Mouse (Mus musculus) C2C12 (cell line): ENCODE measurements around the gene Anks1b. TPM values are rescaled to one million over a fixed set of nuclear protein-coding genes. Genes with fewer than 3 reads are reported as not detected.

ENCODE experiments used
- H3K27me3 ChIP-seq: one replicate; pipeline ENCODE4 v1.6.1; 2011; ENCODE audit not compliant: control insufficient read depth, insufficient read depth, insufficient read length
- H3K36me3 ChIP-seq: one replicate; pipeline ENCODE4 v1.6.1; 2011; ENCODE audit not compliant: control insufficient read depth, insufficient read depth
- H3K4me3 ChIP-seq: one replicate; pipeline ENCODE4 v1.5.1; 2011; ENCODE audit warnings: mild to moderate bottlenecking, control low read depth; ENCODE audit not compliant: poor library complexity, insufficient read depth, severe bottlenecking
- H3K79me2 ChIP-seq: one replicate; pipeline ENCODE4 v1.6.1; 2011; ENCODE audit not compliant: control insufficient read depth, insufficient read depth
- H3K79me3 ChIP-seq: one replicate; pipeline ENCODE4 v1.6.1; 2011; ENCODE audit warnings: low read depth, control low read depth
- H3ac ChIP-seq: one replicate; pipeline ENCODE3; 2011; ENCODE audit warnings: low read depth; ENCODE audit not compliant: control insufficient read depth, insufficient read length
- CEBPB ChIP-seq: IDR thresholded peaks from one replicate; pipeline ENCODE4 v1.6.1; 2011; ENCODE audit warnings: low read depth, mild to moderate bottlenecking, control low read depth, moderate library complexity
- CTCF ChIP-seq: IDR thresholded peaks from one replicate; pipeline ENCODE4 v1.5.1; 2011; ENCODE audit not compliant: control insufficient read depth, insufficient read depth, insufficient read length
- FOSL1 ChIP-seq: IDR thresholded peaks from one replicate; pipeline ENCODE4 v1.8.0; 2011; ENCODE audit warnings: mild to moderate bottlenecking, low read length; ENCODE audit not compliant: poor library complexity, insufficient read depth, severe bottlenecking
- MAX ChIP-seq: IDR thresholded peaks from one replicate; pipeline ENCODE4 v1.6.1; 2011; ENCODE audit warnings: mild to moderate bottlenecking, control low read depth
- MYOD1 ChIP-seq: IDR thresholded peaks from one replicate; pipeline ENCODE4 v1.6.1; 2011; ENCODE audit warnings: low read depth; ENCODE audit not compliant: control insufficient read depth, insufficient read length
- MYOG ChIP-seq: IDR thresholded peaks from one replicate; pipeline ENCODE4 v1.6.1; 2011; ENCODE audit not compliant: control insufficient read depth, insufficient read length; ENCODE audit errors: extremely low read depth
- USF1 ChIP-seq: IDR thresholded peaks from one replicate; pipeline ENCODE4 v1.6.1; 2011; ENCODE audit warnings: low read depth, mild to moderate bottlenecking, control low read depth, moderate library complexity
- polyA plus RNA-seq: library from polyadenylated mRNA; unstranded; fragments of >200 nt; fragmentation: generic; extraction: Trizol; gene quantifications from one replicate; pipeline ENCODE4 v1.2.1, GENCODE M21; 2012; ENCODE audit warnings: missing spikeins

Anks1b gene
- polyA plus RNA-seq, 1 experiment, result 0.27 TPM

DNA sequence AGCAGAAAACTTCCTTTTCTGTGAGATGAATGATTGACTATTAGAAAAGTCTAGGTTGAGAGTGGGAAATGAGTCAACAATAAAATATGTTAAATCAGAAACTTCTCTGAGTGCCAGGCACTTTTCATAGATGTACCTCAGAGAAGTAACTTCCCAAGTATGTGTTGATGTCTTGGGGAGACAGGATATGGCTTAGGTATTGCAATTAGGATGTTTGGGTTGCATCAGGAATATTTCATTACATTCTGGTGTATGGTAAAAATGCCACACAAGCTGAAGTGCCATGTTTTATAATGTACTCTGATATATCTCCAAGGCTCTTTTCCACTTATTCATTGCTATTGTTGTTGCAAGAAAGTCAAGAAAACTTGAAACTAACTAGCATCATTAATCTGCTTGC lies 267.6 kb downstream of the Anks1b start:
- H3K79me2 ChIP-seq, result no peaks in the 10 kb centered on the region

DNA sequence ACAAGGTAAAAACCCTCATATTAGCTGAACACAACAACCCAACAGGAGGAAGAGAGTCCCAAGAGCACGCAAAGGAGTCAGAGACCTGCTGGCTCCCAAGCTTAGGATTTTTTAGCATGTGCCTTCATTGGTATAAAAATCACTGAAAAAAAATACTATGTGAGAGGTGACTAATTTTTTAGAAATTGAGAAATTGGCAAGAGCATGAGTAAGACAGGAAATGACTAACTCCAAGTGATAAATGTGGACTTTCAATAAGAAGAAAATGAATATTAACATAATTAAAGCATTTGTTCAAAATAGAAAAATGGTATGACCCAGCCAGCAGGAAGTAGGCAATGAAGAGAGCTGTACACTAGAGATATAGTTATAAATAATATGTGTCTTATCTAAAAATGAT lies 271.1 kb downstream of the Anks1b start:
- no peak for TF ChIP-seq MYOD1
- TF ChIP-seq MYOG, result no peak
- no peak for TF ChIP-seq MAX
- TF ChIP-seq USF1, result no peak
- TF ChIP-seq CTCF, result no peak
- TF ChIP-seq FOSL1, result peak; percentile 44
- peak; percentile 61 for TF ChIP-seq CEBPB
- no peaks in the 10 kb centered on the region for H3K79me3 ChIP-seq
- no peak overlapping the region for H3ac ChIP-seq
- H3K36me3 ChIP-seq, result no peaks in the 10 kb centered on the region
- no peaks in the 10 kb centered on the region for H3K79me2 ChIP-seq
- H3K4me3 ChIP-seq, result no peak overlapping the region
- no peaks in the 10 kb centered on the region for H3K27me3 ChIP-seq

More for the DNA sequence above, 267.6 kb downstream of the Anks1b start:
- H3K36me3 ChIP-seq, result no peaks in the 10 kb centered on the region
- H3K27me3 ChIP-seq, result no peaks in the 10 kb centered on the region
- TF ChIP-seq MAX, result no peak
- TF ChIP-seq CEBPB, result peak; percentile 75
- TF ChIP-seq FOSL1, result no peak
- no peak overlapping the region for H3K4me3 ChIP-seq
- H3ac ChIP-seq, result no peak overlapping the region
- no peaks in the 10 kb centered on the region for H3K79me3 ChIP-seq

- Histone ChIP-seq H3K79me3 (no peaks in the 10 kb centered on the region), H3K79me2 (no peaks in the 10 kb centered on the region), H3ac (no peak overlapping the region), H3K27me3 (no peaks in the 10 kb centered on the region), H3K4me3 (no peak overlapping the region), H3K36me3 (no peaks in the 10 kb centered on the region)
- TF ChIP-seq USF1, result no peak
- no peak for TF ChIP-seq FOSL1
- TF ChIP-seq CEBPB, result no peak
- TF ChIP-seq MYOD1, result no peak
- no peak for TF ChIP-seq CTCF
- no peak for TF ChIP-seq MAX
- no peak for TF ChIP-seq MYOG
Measured at GRCm38 (mm10) chr10:90151510-90151909, 278.2 kb downstream of the Anks1b start.

- Histone ChIP-seq H3K79me2 (no peaks in the 10 kb centered on the region), H3ac (no peak overlapping the region), H3K27me3 (no peaks in the 10 kb centered on the region), H3K36me3 (no peaks in the 10 kb centered on the region), H3K79me3 (no peaks in the 10 kb centered on the region), H3K4me3 (no peak overlapping the region)
- TF ChIP-seq MYOG, result no peak
- TF ChIP-seq CEBPB, result no peak
Measured at GRCm38 (mm10) chr10:90169941-90170580, 296.8 kb downstream of the Anks1b start.

GRCm38 (mm10) chr10:90190366-90190765 lies 317.1 kb downstream of the Anks1b start:
- Histone ChIP-seq H3K36me3 (no peaks in the 10 kb centered on the region), H3K27me3 (no peaks in the 10 kb centered on the region), H3K79me2 (no peaks in the 10 kb centered on the region), H3K4me3 (no peak overlapping the region), H3ac (no peak overlapping the region), H3K79me3 (no peaks in the 10 kb centered on the region)
- TF ChIP-seq CTCF (no peak), USF1 (no peak), MAX (no peak), FOSL1 (no peak), MYOD1 (no peak), CEBPB (no peak), MYOG (no peak)

- no peak overlapping the region for H3K4me3 ChIP-seq
- H3K79me2 ChIP-seq, result no peaks in the 10 kb centered on the region
- no peak overlapping the region for H3ac ChIP-seq
- no peak for TF ChIP-seq MYOD1
- no peak for TF ChIP-seq CTCF
- TF ChIP-seq USF1, result no peak
- H3K27me3 ChIP-seq, result no peaks in the 10 kb centered on the region
- H3K36me3 ChIP-seq, result no peaks in the 10 kb centered on the region
- H3K79me3 ChIP-seq, result no peaks in the 10 kb centered on the region
Measured at GRCm38 (mm10) chr10:90196936-90197335, 323.6 kb downstream of the Anks1b start.
